Mouse (Mus musculus): ENCODE measurements around the gene Wfdc11. TPM values are rescaled to one million over a fixed set of nuclear protein-coding genes. Genes with fewer than 3 reads are reported as not detected.

Wfdc11 gene
- polyA plus RNA-seq, 1 experiment: not detected

GRCm38 (mm10) chr2:164664851-164665250 is 9.0 kb downstream of the Wfdc11 start:
- TF ChIP-seq CTCF (IDR thresholded peaks at IDR 0.05; ENCODE audit: control insufficient read depth, insufficient read depth, low read length) (no peak), POLR2A (IDR thresholded peaks at IDR 0.05; ENCODE audit: borderline replicate concordance, control insufficient read depth, low read depth, low read length) (no peak)
- Histone ChIP-seq H3K4me1 (ENCODE audit: control insufficient read depth, insufficient read depth, low read length) (no peaks in the 10 kb centered on the region), H3K4me3 (replicated peaks; ENCODE audit: control insufficient read depth, low read depth, low read length) (no peak overlapping the region), H3K27ac (ENCODE audit: control insufficient read depth, insufficient read depth, low read depth, low read length, poor library complexity) (no peak overlapping the region)
- 82% methylated on average over 7 of the region's 7 CpGs for WGBS

- 66% methylated on average over 9 of the region's 9 CpGs for WGBS
- TF ChIP-seq CTCF (IDR thresholded peaks at IDR 0.05; ENCODE audit: control insufficient read depth, insufficient read depth, low read length) (no peak), POLR2A (IDR thresholded peaks at IDR 0.05; ENCODE audit: borderline replicate concordance, control insufficient read depth, low read depth, low read length) (no peak)
- Histone ChIP-seq H3K4me3 (replicated peaks; ENCODE audit: control insufficient read depth, low read depth, low read length) (no peak within 1 kb of the TSS), H3K27ac (ENCODE audit: control insufficient read depth, insufficient read depth, low read depth, low read length, poor library complexity) (no peak within 1 kb of the TSS), H3K4me1 (ENCODE audit: control insufficient read depth, insufficient read depth, low read length) (0 out of 2 replicates have a peak, but pooled peaks cover 1% of the 10 kb centered on the region)
Measured at GRCm38 (mm10) chr2:164656483-164656882, 17.4 kb downstream of the Wfdc11 start, which contains the start of gene Wfdc9. Wfdc9 (minus strand) TSS chr2:164656583.

GRCm38 (mm10) chr2:164655858-164656257 is 18.0 kb downstream of the Wfdc11 start, which contains the start of gene Wfdc10:
Wfdc10 (plus strand) TSS chr2:164656046.
- no peak within 1 kb of the TSS for H3K27ac ChIP-seq (ENCODE audit: control insufficient read depth, insufficient read depth, low read depth, low read length, poor library complexity)
- TF ChIP-seq POLR2A (IDR thresholded peaks at IDR 0.05; ENCODE audit: borderline replicate concordance, control insufficient read depth, low read depth, low read length) (no peak), CTCF (IDR thresholded peaks at IDR 0.05; ENCODE audit: control insufficient read depth, insufficient read depth, low read length) (peak; percentile 89)
- WGBS: 10% methylated on average over 11 of the region's 11 CpGs
- no peak within 1 kb of the TSS for H3K4me3 ChIP-seq (replicated peaks; ENCODE audit: control insufficient read depth, low read depth, low read length)
- 0 out of 2 replicates have a peak, but pooled peaks cover 1% of the 10 kb centered on the region for H3K4me1 ChIP-seq (ENCODE audit: control insufficient read depth, insufficient read depth, low read length)

GRCm38 (mm10) chr2:164641881-164642673 is 31.8 kb downstream of the Wfdc11 start:
- 82% methylated on average over 13 of the region's 13 CpGs for WGBS
- H3K4me3 ChIP-seq (replicated peaks; ENCODE audit: control insufficient read depth, low read depth, low read length): no peak overlapping the region
- TF ChIP-seq CTCF (IDR thresholded peaks at IDR 0.05; ENCODE audit: control insufficient read depth, insufficient read depth, low read length) (no peak), POLR2A (IDR thresholded peaks at IDR 0.05; ENCODE audit: borderline replicate concordance, control insufficient read depth, low read depth, low read length) (no peak)
- no peak overlapping the region for H3K27ac ChIP-seq (ENCODE audit: control insufficient read depth, insufficient read depth, low read depth, low read length, poor library complexity)
- H3K4me1 ChIP-seq (ENCODE audit: control insufficient read depth, insufficient read depth, low read length): peaks cover 2% of the 10 kb centered on the region; the same call in 1 of the 2 replicates

DNA sequence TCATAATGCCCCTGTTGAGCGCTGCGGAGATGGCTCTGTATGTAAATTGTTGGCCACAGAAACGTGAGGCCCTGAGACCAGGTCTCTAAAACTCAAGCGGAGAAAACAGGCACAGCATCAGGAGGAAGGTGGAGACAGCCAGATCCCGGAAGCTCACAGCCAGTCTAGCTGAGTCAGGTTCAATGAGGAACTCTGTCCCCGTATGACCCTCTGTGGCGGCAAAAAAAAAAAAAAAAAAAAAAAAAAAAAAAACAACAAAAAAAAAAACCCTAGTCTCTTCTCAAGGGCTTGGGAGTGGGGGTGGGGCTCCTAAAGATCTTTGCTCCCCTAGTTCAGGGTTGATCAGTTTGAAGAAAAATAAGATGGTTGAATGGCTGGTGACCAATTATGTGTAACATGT is 32.8 kb downstream of the Wfdc11 start:
- TF ChIP-seq CTCF (IDR thresholded peaks at IDR 0.05; ENCODE audit: control insufficient read depth, insufficient read depth, low read length): no peak
- no peak for TF ChIP-seq POLR2A (IDR thresholded peaks at IDR 0.05; ENCODE audit: borderline replicate concordance, control insufficient read depth, low read depth, low read length)
- peak overlapping the region; percentile 74 for H3K27ac ChIP-seq (ENCODE audit: control insufficient read depth, insufficient read depth, low read depth, low read length, poor library complexity)

DNA sequence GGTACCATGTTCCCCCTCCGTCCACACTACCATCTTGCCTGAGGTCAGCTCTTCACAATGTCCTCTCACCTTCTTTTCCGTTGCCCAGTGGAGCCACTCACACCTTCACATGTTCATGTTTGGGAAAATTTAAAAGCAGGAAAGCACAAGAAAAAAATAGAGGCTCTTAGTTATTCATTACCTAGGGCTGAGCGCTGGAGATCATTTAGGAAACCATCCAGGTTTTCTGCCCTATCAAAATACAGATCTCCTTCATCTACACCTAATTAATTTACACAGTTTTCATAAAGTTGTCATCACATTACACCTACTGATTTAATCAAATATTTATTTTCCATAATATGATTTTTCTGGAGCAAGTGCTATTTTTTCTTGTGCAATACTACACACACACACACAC is 35.2 kb downstream of the Wfdc11 start, which contains the start of gene Wfdc16:
TSS of gene Wfdc16 (minus strand) at position 101 of the 400 bp plus-strand sequence.
- no peak for TF ChIP-seq CTCF (IDR thresholded peaks at IDR 0.05; ENCODE audit: control insufficient read depth, insufficient read depth, low read length)
- no peak for TF ChIP-seq POLR2A (IDR thresholded peaks at IDR 0.05; ENCODE audit: borderline replicate concordance, control insufficient read depth, low read depth, low read length)
- Histone ChIP-seq H3K4me3 (replicated peaks; ENCODE audit: control insufficient read depth, low read depth, low read length) (no peak within 1 kb of the TSS), H3K4me1 (ENCODE audit: control insufficient read depth, insufficient read depth, low read length) (peaks cover 2% of the 10 kb centered on the region; the same call in 1 of the 2 replicates), H3K27ac (ENCODE audit: control insufficient read depth, insufficient read depth, low read depth, low read length, poor library complexity) (no peak within 1 kb of the TSS)
- WGBS: 79% methylated on average over 3 of the region's 3 CpGs

More for the DNA sequence above, 32.8 kb downstream of the Wfdc11 start:
- peaks cover 2% of the 10 kb centered on the region; the same call in 1 of the 2 replicates for H3K4me1 ChIP-seq (ENCODE audit: control insufficient read depth, insufficient read depth, low read length)
- WGBS: 10% methylated on average over 7 of the region's 7 CpGs
- no peak overlapping the region for H3K4me3 ChIP-seq (replicated peaks; ENCODE audit: control insufficient read depth, low read depth, low read length)

- 80% methylated on average over 9 of the region's 9 CpGs for WGBS
- Histone ChIP-seq H3K4me1 (ENCODE audit: control insufficient read depth, insufficient read depth, low read length) (peaks cover 2% of the 10 kb centered on the region; the same call in 1 of the 2 replicates), H3K27ac (ENCODE audit: control insufficient read depth, insufficient read depth, low read depth, low read length, poor library complexity) (no peak overlapping the region), H3K4me3 (replicated peaks; ENCODE audit: control insufficient read depth, low read depth, low read length) (no peak overlapping the region)
- no peak for TF ChIP-seq POLR2A (IDR thresholded peaks at IDR 0.05; ENCODE audit: borderline replicate concordance, control insufficient read depth, low read depth, low read length)
- TF ChIP-seq CTCF (IDR thresholded peaks at IDR 0.05; ENCODE audit: control insufficient read depth, insufficient read depth, low read length): no peak; the same call in 1 of the 2 replicates
Measured at GRCm38 (mm10) chr2:164635266-164635665, 38.6 kb downstream of the Wfdc11 start.

DNA sequence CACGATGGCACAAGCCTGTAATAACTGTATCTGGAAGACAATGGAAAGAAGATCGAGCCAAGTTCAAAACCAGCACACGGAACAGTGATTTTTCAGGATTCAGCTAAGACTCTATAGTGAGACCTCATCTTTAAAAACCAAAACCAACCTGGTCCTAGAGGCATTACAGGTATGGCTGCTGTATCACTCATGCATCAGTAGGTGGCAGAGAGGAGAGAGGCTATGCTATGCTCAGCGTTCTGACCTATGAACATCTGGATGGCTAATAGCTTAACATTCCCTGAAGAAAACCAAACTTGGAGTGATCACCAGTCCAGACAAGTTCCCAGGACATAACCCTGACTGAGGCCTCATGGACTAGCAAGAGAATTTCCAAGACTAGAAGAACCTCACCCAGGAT is 52.1 kb downstream of the Wfdc11 start:
- TF ChIP-seq POLR2A (IDR thresholded peaks at IDR 0.05; ENCODE audit: borderline replicate concordance, control insufficient read depth, low read depth, low read length) (no peak), CTCF (IDR thresholded peaks at IDR 0.05; ENCODE audit: control insufficient read depth, insufficient read depth, low read length) (no peak)
- WGBS: 62% methylated on average over 4 of the region's 4 CpGs

More for the DNA sequence above, 52.1 kb downstream of the Wfdc11 start:
- no peak overlapping the region for H3K27ac ChIP-seq (ENCODE audit: control insufficient read depth, insufficient read depth, low read depth, low read length, poor library complexity)
- H3K4me3 ChIP-seq (replicated peaks; ENCODE audit: control insufficient read depth, low read depth, low read length): no peak overlapping the region
- H3K4me1 ChIP-seq (ENCODE audit: control insufficient read depth, insufficient read depth, low read length): no peaks in the 10 kb centered on the region

Data from bone marrow, adult 2 months (tissue).